Mouse (Mus musculus) forebrain, embryonic 14.5 days (tissue): ENCODE data around the gene Catspere2. TPM values are rescaled to one million over a fixed set of nuclear protein-coding genes. Genes with fewer than 3 reads are reported as not detected.
"Not testable (repeated sequence)": the region's sequence is repeated elsewhere in the genome, so short reads cannot be mapped to it uniquely, and the experiment has no call there.

ENCODE experiments used
- ATAC-seq: fragments of 200-750 bp; cut with Nextera tagmentation; 2 replicates; pipeline ENCODE4 v1.8.0; 2017; ENCODE audit warnings: mild to moderate bottlenecking, moderate library complexity
- DNase-seq: peaks from one replicate; pipeline ENCODE4 v3.0.0-alpha.2; 2015; ENCODE audit warnings: low spot score
- H3K27ac ChIP-seq: fragments of 300-500 bp; sonication (generic); 2 replicates; pipeline ENCODE4 v1.5.1; 2014; ENCODE audit warnings: low read depth, mild to moderate bottlenecking, control low read depth, low read length, moderate library complexity
- H3K27me3 ChIP-seq: fragments of 300-500 bp; sonication (generic); replicated peaks from 2 replicates; pipeline ENCODE4 v1.6.1; 2014; ENCODE audit warnings: low read length, control low read depth, mixed read lengths; ENCODE audit not compliant: control insufficient read depth, insufficient read depth
- H3K36me3 ChIP-seq: fragments of 300-500 bp; sonication (generic); 2 replicates; pipeline ENCODE4 v1.6.1; 2014; ENCODE audit warnings: low read length, control low read depth; ENCODE audit not compliant: control insufficient read depth, insufficient read depth
- H3K4me1 ChIP-seq: fragments of 300-500 bp; sonication (generic); 2 replicates; pipeline ENCODE4 v1.6.1; 2014; ENCODE audit warnings: antibody characterized with exemption, low read length, control low read depth; ENCODE audit not compliant: control insufficient read depth, insufficient read depth
- H3K4me2 ChIP-seq: fragments of 300-500 bp; sonication (generic); 2 replicates; pipeline ENCODE4 v1.6.1; 2014; ENCODE audit warnings: mild to moderate bottlenecking, control low read depth, low read length
- H3K4me3 ChIP-seq: fragments of 300-500 bp; sonication (generic); 2 replicates; pipeline ENCODE4 v1.5.1; 2014; ENCODE audit warnings: low read depth, low read length, control low read depth
- H3K9ac ChIP-seq: fragments of 300-500 bp; sonication (generic); 2 replicates; pipeline ENCODE4 v1.6.1; 2014; ENCODE audit warnings: mild to moderate bottlenecking, low read length, control low read depth, moderate library complexity
- H3K9me3 ChIP-seq: fragments of 300-500 bp; sonication (generic); replicated peaks from 2 replicates; pipeline ENCODE4 v1.6.1; 2016; ENCODE audit warnings: low read length, control low read depth, mixed read lengths; ENCODE audit not compliant: control insufficient read depth
- WGBS: fragments of 180-500 bp; shearing (Covaris S2); extraction: QIAGEN DNeasy Blood & Tissue Kit; methylation state at CpG from one replicate; pipeline ENCODE4 v1.1.7; 2014; 5-methylcytosine and 5-hydroxymethylcytosine counted together
- polyA plus RNA-seq: library from polyadenylated mRNA; unstranded; fragments of >200 nt; fragmentation: Nextera tagmentation; extraction: Ambion mirVana; gene quantifications from 2 replicates; pipeline ENCODE4 v1.2.1, GENCODE M21; 2014

Gene Catspere2
- polyA plus RNA-seq, 1 experiment from 2014 or later: 0.06 TPM

- H3K9me3 ChIP-seq, H3K9ac ChIP-seq, H3K4me1 ChIP-seq, H3K27me3 ChIP-seq, H3K27ac ChIP-seq, DNase-seq, H3K4me2 ChIP-seq, H3K36me3 ChIP-seq, ATAC-seq, H3K4me3 ChIP-seq: not testable (repeated sequence)
- 78% methylated on average over 2 of the region's 2 CpGs for WGBS
Observed at GRCm38 (mm10) chr1:178122236-178122635, 139.0 kb downstream of the Catspere2 start.

DNA sequence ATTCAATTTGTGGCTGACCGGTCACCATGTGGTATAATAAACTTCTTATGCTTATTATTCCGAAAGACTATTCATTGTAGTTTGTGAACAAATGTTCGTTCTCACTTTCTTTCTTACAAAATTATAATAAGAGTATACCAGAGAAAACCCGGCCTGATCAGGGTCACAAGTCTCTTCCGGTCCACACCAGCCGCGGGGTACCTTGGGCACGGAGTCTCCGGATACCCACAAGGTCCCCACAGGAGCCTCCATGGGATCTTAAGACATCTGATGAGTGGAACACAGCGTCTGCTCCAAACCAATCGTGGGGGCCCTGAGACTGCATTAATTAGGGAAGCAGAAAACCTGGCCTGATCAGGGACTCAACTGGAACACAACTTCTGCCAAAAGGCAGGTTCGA is 151.1 kb downstream of the Catspere2 start:
- H3K9me3 ChIP-seq: no peaks in the 10 kb centered on the region
- no peaks in the 10 kb centered on the region for H3K27me3 ChIP-seq
- H3K4me2 ChIP-seq: no peak overlapping the region
- H3K4me3 ChIP-seq: no peak overlapping the region
- no peak overlapping the region for H3K27ac ChIP-seq
- H3K4me1 ChIP-seq: no peaks in the 10 kb centered on the region
- 92% methylated on average over 12 of the region's 12 CpGs for WGBS
- no peak overlapping the region for H3K9ac ChIP-seq
- no peaks in the 10 kb centered on the region for H3K36me3 ChIP-seq
- DNase-seq: no peak
- ATAC-seq: no peak

DNA sequence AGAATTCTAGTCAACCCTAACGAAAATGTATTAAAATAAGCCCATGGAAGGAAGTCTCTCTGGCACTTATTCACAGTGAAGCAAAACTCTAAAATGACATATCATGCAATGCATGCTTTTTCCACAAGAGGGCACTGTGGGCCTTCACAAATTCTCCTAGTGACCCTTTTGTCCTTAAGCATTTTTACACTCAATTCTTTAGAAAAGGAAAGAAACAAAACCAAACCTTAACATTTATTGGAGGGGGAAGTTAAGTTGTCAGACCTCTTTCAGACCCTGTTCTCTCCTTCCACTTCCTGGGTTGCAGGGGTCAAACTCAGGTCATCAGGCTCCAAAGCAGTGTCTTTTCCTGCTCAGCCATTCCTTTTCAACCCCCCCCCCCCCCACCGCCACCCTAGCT is 163.3 kb downstream of the Catspere2 start:
- whole genome bisulfite sequencing: 5% methylated on average over 1 of the region's 2 CpGs

DNA sequence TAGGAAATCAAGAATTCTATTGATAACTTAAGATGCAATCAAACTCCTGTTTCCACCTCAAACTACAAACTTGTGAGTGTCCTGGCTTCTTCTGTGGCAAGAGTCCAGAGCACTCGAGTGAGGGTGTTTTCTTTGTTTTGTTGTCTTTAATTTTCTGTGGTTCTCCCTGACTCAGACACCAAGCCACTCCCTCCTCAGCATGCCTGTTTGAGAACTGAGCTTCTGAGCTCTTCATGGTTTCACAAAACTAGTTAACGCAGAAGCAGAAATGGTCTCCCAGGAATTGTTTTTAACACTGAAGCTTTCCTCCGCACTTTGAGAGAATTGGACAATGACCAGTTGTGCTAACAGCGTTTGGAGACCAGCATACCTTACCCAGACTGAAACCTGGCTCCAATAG is 163.7 kb downstream of the Catspere2 start:
- H3K4me3 ChIP-seq, H3K4me1 ChIP-seq, H3K9ac ChIP-seq, H3K9me3 ChIP-seq, H3K27ac ChIP-seq, H3K4me2 ChIP-seq, H3K27me3 ChIP-seq, H3K36me3 ChIP-seq: not testable (repeated sequence)
- WGBS: 51% methylated on average over 3 of the region's 4 CpGs
- DNase-seq (peak; percentile 4), ATAC-seq (0 out of 2 replicates have a peak, but pooled peaks have one; percentile 32)

More for the DNA sequence above, 163.3 kb downstream of the Catspere2 start:
- DNase-seq: peak; percentile 47
- H3K4me1 ChIP-seq, H3K9me3 ChIP-seq, H3K36me3 ChIP-seq, H3K4me2 ChIP-seq, H3K27ac ChIP-seq, H3K27me3 ChIP-seq, H3K4me3 ChIP-seq, H3K9ac ChIP-seq: not testable (repeated sequence)
- ATAC-seq: peak; percentile 40

DNA sequence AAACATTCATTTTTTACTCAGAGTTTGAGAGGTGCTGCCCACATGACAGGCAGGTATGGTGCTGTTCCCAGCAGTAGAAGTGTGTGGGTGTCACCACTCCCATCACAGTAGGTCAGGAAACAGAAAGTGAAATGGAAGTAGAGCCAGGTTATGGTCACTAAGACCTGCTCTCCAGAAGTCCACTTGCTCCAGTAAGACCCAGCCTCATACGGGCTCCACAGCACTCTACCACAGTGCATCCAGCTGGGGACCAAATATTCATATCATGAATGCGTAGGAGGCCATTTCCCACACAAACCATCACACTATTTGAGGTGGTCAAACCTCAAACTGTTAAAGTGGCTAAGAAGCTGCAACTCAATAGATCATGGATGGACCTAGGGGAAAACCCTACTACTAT is 199.0 kb downstream of the Catspere2 start:
- no peak for ATAC-seq
- H3K36me3 ChIP-seq: no peaks in the 10 kb centered on the region
- H3K27ac ChIP-seq: no peak overlapping the region
- H3K9ac ChIP-seq: no peak overlapping the region
- H3K27me3 ChIP-seq: no peaks in the 10 kb centered on the region
- H3K4me3 ChIP-seq: no peak overlapping the region
- H3K4me1 ChIP-seq: no peaks in the 10 kb centered on the region
- H3K9me3 ChIP-seq: no peaks in the 10 kb centered on the region
- 92% methylated on average over 2 of the region's 2 CpGs for WGBS
- DNase-seq: no peak
- H3K4me2 ChIP-seq: no peak overlapping the region

- Histone ChIP-seq H3K36me3 (no peaks in the 10 kb centered on the region), H3K9me3 (no peaks in the 10 kb centered on the region), H3K27ac (no peak overlapping the region), H3K4me1 (peaks cover 3% of the 10 kb centered on the region; the same call in 1 of the 2 replicates), H3K9ac (no peak overlapping the region), H3K4me2 (no peak overlapping the region), H3K4me3 (no peak overlapping the region), H3K27me3 (no peaks in the 10 kb centered on the region)
- ATAC-seq: no peak
- no peak for DNase-seq
Observed at GRCm38 (mm10) chr1:178185591-178185990, 202.4 kb downstream of the Catspere2 start.

- DNase-seq: peak; percentile 99
- H3K27ac ChIP-seq, H3K4me1 ChIP-seq, H3K9me3 ChIP-seq, H3K27me3 ChIP-seq, H3K36me3 ChIP-seq: not testable (repeated sequence)
- peak within 1 kb of the TSS; percentile 54; the same call in 1 of the 2 replicates for H3K9ac ChIP-seq
- under 1% methylated on average over 35 of the region's 37 CpGs for WGBS
- ATAC-seq: peak; percentile 99
- peak within 1 kb of the TSS; percentile 53 for H3K4me2 ChIP-seq
- peak within 1 kb of the TSS; percentile 54 for H3K4me3 ChIP-seq
Observed at GRCm38 (mm10) chr1:178187216-178187791, 204.1 kb downstream of the Catspere2 start, which contains the start of gene Desi2. TSS of gene Desi2 (plus strand) at chr1:178187417.

GRCm38 (mm10) chr1:178187810-178188209 is 204.6 kb downstream of the Catspere2 start:
- ATAC-seq (peak; percentile 64), DNase-seq (peak; percentile 49)
- peak overlapping the region; percentile 47 for H3K4me2 ChIP-seq
- not testable (repeated sequence) for H3K9me3 ChIP-seq, H3K27ac ChIP-seq, H3K36me3 ChIP-seq, H3K27me3 ChIP-seq, H3K4me1 ChIP-seq
- WGBS: under 1% methylated on average over 24 of the region's 38 CpGs
- H3K9ac ChIP-seq: peak overlapping the region; percentile 54; the same call in 1 of the 2 replicates
- peak overlapping the region; percentile 54 for H3K4me3 ChIP-seq

- no peaks in the 10 kb centered on the region for H3K27me3 ChIP-seq
- WGBS: 7% methylated on average over 13 of the region's 13 CpGs
- H3K4me2 ChIP-seq: peak overlapping the region; percentile 53
- peaks cover 3% of the 10 kb centered on the region; the same call in 1 of the 2 replicates for H3K4me1 ChIP-seq
- H3K27ac ChIP-seq: no peak overlapping the region
- peak overlapping the region; percentile 31 for H3K4me3 ChIP-seq
- DNase-seq (peak; percentile 8), ATAC-seq (no peak)
- no peaks in the 10 kb centered on the region for H3K36me3 ChIP-seq
- 0 out of 2 replicates have a peak overlapping the region, but pooled peaks have one; percentile 21 for H3K9ac ChIP-seq
- H3K9me3 ChIP-seq: no peaks in the 10 kb centered on the region
Observed at GRCm38 (mm10) chr1:178188386-178188785, 205.2 kb downstream of the Catspere2 start.
